Mouse (Mus musculus): ENCODE results near the gene Cntrl.

The Cntrl gene

DNA sequence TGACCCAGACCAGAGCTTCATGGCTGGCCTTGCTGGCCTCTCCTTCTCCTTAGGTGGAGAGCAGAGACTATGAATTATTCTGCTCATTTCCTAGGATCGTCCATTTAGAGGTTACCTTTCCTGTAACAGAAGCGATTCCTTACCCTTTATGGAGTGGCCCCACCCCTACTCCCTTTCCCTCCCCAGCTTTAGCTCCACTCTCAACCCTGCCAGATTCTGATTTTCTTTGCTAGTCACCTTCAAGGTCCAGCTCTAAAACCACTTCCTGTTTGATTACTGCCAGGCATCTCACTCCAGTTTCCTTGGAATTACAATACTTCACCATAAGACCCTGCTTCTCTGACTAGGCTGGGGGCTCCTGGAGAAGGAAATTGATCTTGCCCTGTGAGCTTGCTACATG lies 107.4 kb downstream of the Cntrl start:
- DNase-seq (ENCODE audit: extremely low read depth, low read depth), result no peak

DNA sequence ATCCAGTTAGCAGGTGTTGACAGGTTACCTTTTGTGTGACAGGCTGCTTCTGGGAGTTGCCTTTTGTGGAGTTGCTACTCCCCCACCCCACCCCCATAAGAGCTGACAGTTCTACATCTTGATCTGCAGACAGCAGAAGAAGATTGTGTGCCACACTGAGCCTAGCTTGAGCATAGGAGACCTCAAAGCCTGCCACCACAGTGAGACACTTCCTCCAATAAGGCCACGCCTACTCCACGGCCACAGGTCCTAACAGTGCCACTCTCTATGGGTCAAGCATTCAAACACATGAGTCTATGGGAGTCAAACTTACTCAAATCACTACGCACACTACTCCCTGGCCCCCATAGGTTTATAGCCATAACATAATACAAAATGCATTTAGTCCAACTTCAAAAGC lies 109.4 kb downstream of the Cntrl start:
- no peak for DNase-seq (ENCODE audit: extremely low read depth, low read depth)

DNA sequence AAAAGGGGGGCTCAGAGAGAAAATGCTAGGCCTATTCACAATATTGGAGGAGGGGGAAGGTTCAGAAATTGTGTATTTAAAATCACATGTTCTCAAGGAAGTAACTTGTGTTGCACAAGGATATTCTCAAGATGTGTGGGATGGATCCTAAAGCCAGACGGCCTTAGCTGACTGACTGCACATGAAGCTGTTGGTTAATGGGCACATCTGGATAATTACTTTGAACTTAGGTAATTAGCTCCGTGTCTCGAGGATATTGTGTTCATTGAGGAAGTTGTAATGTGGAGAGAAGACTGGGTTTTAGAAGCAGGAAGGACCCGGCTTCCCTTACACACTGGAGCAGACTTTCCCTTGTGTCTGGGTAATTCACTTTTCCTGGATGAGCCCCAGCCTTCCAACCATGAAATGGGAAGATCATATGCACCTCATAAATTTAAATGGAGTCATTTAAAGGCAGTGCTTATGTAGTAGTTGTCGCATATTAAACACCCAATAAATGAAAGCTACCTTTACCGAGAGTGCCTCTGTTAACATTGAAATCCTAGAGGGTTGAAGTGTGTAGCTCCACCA lies 113.6 kb downstream of the Cntrl start:
- no peak for DNase-seq (ENCODE audit: extremely low read depth, low read depth)

DNA sequence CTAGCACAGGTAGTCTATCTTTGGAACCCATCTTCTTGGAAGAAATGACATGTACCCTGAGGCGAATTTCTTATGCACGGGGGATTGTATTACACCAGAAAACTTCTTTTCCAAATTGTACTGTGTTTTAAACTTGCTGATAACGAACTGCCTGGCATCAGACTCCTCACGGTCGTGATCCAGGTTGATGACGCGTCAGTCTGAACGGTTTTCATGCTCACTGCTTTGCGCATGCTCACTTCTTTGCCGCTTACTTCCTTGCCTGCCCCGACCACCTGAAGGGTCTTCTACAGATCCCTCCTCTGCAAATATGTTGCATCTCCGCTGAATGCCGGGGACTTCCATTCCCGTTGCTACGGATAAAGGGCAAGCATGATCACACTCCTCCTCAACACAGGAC lies 115.0 kb downstream of the Cntrl start:
- DNase-seq (ENCODE audit: extremely low read depth, low read depth), result no peak

DNA sequence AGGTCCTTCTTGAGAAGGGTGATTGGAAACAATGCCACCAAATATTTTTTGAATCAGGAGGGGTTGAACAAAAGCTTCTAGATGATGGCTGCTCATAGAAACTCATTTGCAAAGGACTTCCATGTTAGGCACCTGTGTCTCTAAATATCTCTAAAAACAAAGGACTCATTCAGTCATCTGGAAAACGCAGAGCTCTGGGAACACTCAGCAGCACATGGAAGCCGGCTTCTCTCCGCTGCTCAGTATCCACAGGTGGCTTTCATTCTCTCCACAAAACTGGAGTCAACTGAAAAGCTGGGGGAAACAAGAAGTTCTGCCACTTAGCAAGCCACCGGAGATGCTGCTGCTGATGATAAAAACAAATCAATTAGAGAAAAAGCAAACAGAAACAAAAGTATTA lies 118.9 kb downstream of the Cntrl start:
- DNase-seq (ENCODE audit: extremely low read depth, low read depth), result no peak

Data from MEL-GATA-1-ER (cell line).